ENCODE assay signal across 10 mouse cellular contexts in the genomic region with DNA sequence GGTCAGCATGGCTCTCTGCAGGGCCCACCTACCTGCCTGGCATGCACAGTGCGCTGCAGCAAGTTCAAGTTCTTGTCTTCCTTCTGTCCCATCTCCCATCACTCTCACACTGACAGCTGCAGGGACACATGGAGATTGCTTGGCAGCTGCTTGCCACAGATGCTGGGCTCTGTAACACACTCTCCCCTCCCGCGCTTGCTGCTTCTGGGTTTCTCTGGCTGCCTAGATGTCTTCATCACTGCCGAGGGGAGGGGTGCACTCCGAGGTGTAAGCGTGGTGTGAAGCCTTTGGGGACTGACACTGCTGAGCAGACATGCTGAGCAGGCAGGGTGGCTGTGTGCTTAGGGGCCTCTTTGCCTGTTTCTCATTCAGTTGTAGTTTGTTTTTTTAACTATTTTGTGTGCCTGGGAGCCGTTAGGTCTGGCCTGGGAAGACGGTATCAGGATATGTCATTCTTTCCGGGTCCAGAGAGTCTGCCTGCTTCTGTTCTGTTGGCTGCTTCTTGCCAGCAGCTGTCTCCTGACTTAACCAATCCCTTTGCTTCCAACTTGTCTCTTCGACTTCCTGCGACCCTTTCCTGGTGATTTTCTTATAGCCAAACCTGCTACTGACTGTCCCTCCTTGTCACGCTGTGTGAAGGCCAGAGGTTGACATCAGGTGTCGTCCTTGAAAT.
DNase-seq lines count a peak whose midpoint lies in the region; ATAC-seq lines count a peak whose summit lies in the region.
"Had no signal": no experiment of that assay in that cellular context is flagged by ENCODE, and none has a peak within 500 bp of the region (broad histone marks: within the 10 kb centered on the region; RNA-seq: fewer than 3 reads in every experiment).

No protein-coding gene starts in this region.

- H3K27me3 ChIP-seq in forebrain, embryonic 15.5 days = no peaks in the 10 kb centered on the region
- H3K27me3 ChIP-seq in forebrain, embryonic 10.5 days (ENCODE audit: poor library complexity, severe bottlenecking) = no peaks in the 10 kb centered on the region
- H3K27me3 ChIP-seq in midbrain, embryonic 10.5 days (ENCODE audit: low read depth, poor library complexity, severe bottlenecking) = no peaks in the 10 kb centered on the region
- H3K27me3 ChIP-seq in midbrain, embryonic 15.5 days (replicated peaks) = no peaks in the 10 kb centered on the region

- ATAC-seq in forebrain, embryonic 15.5 days (replicated peaks) = peak; percentile 55
- ATAC-seq in midbrain, embryonic 15.5 days (replicated peaks) = no peak

- no peak for DNase-seq in forebrain, embryonic 10.5 days (ENCODE audit: extremely low spot score, low spot score)
- no peak for DNase-seq in midbrain, embryonic 10.5 days (ENCODE audit: low spot score)
- DNase-seq in heart, postnatal 4 days = peak; percentile 22
- DNase-seq in right cerebral cortex, postnatal 25 days = peak; percentile 6
- no peak for DNase-seq in urinary bladder, postnatal 36 days (ENCODE audit: low spot score in 2 of 2)
- no peak for DNase-seq in cerebellum, adult 11 months
- DNase-seq: kidney, postnatal 25 days; lung, postnatal 36 days had no signal

- no peak overlapping the region for H3K27ac ChIP-seq in forebrain, embryonic 15.5 days (replicated peaks)
- H3K27ac ChIP-seq in forebrain, embryonic 10.5 days = no peak overlapping the region
- peak overlapping the region; percentile 17; the same call in 1 of the 2 replicates for H3K27ac ChIP-seq in midbrain, embryonic 10.5 days (replicated peaks)
- H3K27ac ChIP-seq in midbrain, embryonic 15.5 days = no peak overlapping the region

- no peak overlapping the region for H3K9ac ChIP-seq in forebrain, embryonic 15.5 days (replicated peaks)
- no peak overlapping the region for H3K9ac ChIP-seq in midbrain, embryonic 15.5 days

- H3K4me3 ChIP-seq in forebrain, embryonic 15.5 days = no peak overlapping the region
- no peak overlapping the region for H3K4me3 ChIP-seq in forebrain, embryonic 10.5 days
- no peak overlapping the region for H3K4me3 ChIP-seq in midbrain, embryonic 10.5 days
- H3K4me3 ChIP-seq in midbrain, embryonic 15.5 days = no peak overlapping the region

- no peaks in the 10 kb centered on the region for H3K9me3 ChIP-seq in forebrain, embryonic 15.5 days
- H3K9me3 ChIP-seq in forebrain, embryonic 10.5 days = peaks cover 17% of the 10 kb centered on the region
- H3K9me3 ChIP-seq in midbrain, embryonic 10.5 days (replicated peaks) = peaks cover 16% of the 10 kb centered on the region
- H3K9me3 ChIP-seq in midbrain, embryonic 15.5 days = no peaks in the 10 kb centered on the region

- 71% methylated on average over 13 of the region's 13 CpGs for WGBS in forebrain, embryonic 15.5 days
- 74% methylated on average over 13 of the region's 13 CpGs for WGBS in forebrain, embryonic 10.5 days
- WGBS in midbrain, embryonic 10.5 days = 65% methylated on average over 13 of the region's 13 CpGs
- 61% methylated on average over 13 of the region's 13 CpGs for WGBS in midbrain, embryonic 15.5 days

- no peaks in the 10 kb centered on the region for H3K4me1 ChIP-seq in forebrain, embryonic 15.5 days
- peaks cover 6% of the 10 kb centered on the region for H3K4me1 ChIP-seq in forebrain, embryonic 10.5 days
- H3K4me1 ChIP-seq in midbrain, embryonic 10.5 days = 0 out of 2 replicates have a peak, but pooled peaks cover 6% of the 10 kb centered on the region
- H3K4me1 ChIP-seq in midbrain, embryonic 15.5 days = peaks cover 4% of the 10 kb centered on the region

- no peak overlapping the region for H3K4me2 ChIP-seq in forebrain, embryonic 15.5 days (replicated peaks)
- no peak overlapping the region for H3K4me2 ChIP-seq in midbrain, embryonic 15.5 days

- H3K36me3 ChIP-seq in forebrain, embryonic 15.5 days = no peaks in the 10 kb centered on the region
- H3K36me3 ChIP-seq in forebrain, embryonic 10.5 days (replicated peaks) = no peaks in the 10 kb centered on the region
- no peaks in the 10 kb centered on the region for H3K36me3 ChIP-seq in midbrain, embryonic 10.5 days
- H3K36me3 ChIP-seq in midbrain, embryonic 15.5 days (replicated peaks) = no peaks in the 10 kb centered on the region

Comparison
In these comparisons a context has a peak if more than half of its experiments do, and no peak if none do; other contexts are left out.
1. DNase-seq: peak in heart, postnatal 4 days (single experiment) and right cerebral cortex, postnatal 25 days (single experiment); none in forebrain, embryonic 10.5 days (single experiment), midbrain, embryonic 10.5 days (single experiment), urinary bladder, postnatal 36 days (0 of 2) and cerebellum, adult 11 months (single experiment).